Mouse (Mus musculus) gastrocnemius, postnatal 14 days (tissue): Measurements from ENCODE around the gene Tulp3. TPM values are rescaled to one million over a fixed set of nuclear protein-coding genes. Genes with fewer than 3 reads are reported as not detected.

Source experiments
- DNase-seq: peaks from one replicate; pipeline ENCODE4 v3.0.0; 2021; ENCODE audit warnings: mixed read lengths
- intact Hi-C: fragments of 180-260 bp; cut with DNase I; formaldehyde crosslinking; loops from one replicate; pipeline ENCODE4 v1.15.1; 2025; ENCODE audit warnings: low total_unique reads
- total RNA-seq, 2 experiments: library from RNA; stranded (reverse); gene quantifications; 2 replicates each; pipeline ENCODE4 v1.2.3; 2021

Gene Tulp3
- total RNA-seq, 2 experiments from 2014 or later, result 6.6 to 10.2 TPM

GRCm38 (mm10) chr6:128301458-128301857, 54.2 kb downstream of the Tulp3 start:
- intact Hi-C loops, result loop anchor here (5.0 kb wide), 1 partner anchor 69 kb away; no protein-coding TSS in a partner anchor

GRCm38 (mm10) chr6:128300134-128301001, 55.3 kb downstream of the Tulp3 start, which contains the start of gene Tead4:
Tead4 (minus strand) TSS chr6:128300823.
- intact Hi-C loops, result loop anchor here (5.0 kb wide), 1 partner anchor 68 kb away; no protein-coding TSS in a partner anchor
- peak; percentile 75 for DNase-seq

More at GRCm38 (mm10) chr6:128301458-128301857, 54.2 kb downstream of the Tulp3 start:
- no peak for DNase-seq

DNA sequence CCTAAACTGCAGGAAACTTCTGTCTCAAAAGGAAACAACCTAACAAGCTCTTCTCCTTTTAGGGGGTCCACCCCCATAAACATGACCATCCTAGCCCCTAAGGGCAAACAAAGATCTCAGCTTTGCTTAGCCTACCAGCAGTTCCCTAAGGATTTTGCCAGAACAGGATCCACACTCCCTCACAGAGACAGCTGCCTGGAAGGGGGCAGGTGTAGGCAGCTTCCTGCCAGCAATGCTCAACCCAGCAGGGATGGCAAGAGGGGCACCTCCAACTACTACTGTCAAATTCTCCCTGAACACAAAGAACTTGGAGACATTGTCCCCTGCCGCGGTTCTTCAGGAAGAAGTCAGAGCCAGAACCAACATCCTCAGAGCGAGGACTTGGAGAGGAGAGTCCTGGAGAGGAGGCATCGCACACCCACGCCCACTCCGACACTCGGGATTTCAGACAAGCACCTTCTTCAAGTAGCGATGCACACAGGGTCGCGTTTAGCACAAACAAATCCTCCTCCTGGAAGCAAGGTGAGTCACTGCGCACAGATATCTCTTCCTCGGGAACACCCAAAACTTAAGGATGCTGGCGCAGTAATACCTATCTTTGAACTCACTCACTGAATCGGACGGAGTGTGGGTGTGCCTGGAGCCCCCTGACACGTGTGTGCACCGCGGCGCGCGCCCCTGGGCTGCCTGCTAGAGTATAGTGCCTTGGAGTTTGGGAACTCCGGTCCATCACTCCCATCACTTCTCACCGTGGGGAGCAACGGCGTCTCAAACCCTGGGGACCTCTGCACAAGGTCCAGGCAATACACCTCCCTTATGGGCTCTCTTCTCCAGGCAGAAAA, 56.1 kb downstream of the Tulp3 start:
- no peak for DNase-seq
- intact Hi-C loops, result loop anchor here (5.0 kb wide), 1 partner anchor 67 kb away; no protein-coding TSS in a partner anchor

DNA sequence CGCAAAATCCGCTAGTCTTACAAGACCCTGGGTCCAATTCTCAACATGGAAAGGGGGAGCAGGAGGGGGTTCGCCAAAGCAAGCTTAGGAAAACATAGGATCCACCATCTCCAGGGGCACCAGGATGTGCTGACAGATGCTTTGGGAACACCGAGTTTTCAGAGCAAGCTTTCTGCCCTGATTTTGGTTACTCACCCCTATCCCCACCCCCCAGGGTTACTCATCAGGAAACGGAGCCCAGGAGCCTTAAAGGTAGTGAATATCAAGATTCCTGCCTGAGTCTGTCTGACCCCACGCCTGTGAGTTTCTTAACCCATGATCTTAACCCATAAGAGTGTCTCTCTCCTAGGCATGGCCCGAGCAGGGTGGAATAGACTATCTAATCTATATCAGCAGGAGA, 57.4 kb downstream of the Tulp3 start:
- no peak for DNase-seq
- intact Hi-C loops, result no loop called here

DNA sequence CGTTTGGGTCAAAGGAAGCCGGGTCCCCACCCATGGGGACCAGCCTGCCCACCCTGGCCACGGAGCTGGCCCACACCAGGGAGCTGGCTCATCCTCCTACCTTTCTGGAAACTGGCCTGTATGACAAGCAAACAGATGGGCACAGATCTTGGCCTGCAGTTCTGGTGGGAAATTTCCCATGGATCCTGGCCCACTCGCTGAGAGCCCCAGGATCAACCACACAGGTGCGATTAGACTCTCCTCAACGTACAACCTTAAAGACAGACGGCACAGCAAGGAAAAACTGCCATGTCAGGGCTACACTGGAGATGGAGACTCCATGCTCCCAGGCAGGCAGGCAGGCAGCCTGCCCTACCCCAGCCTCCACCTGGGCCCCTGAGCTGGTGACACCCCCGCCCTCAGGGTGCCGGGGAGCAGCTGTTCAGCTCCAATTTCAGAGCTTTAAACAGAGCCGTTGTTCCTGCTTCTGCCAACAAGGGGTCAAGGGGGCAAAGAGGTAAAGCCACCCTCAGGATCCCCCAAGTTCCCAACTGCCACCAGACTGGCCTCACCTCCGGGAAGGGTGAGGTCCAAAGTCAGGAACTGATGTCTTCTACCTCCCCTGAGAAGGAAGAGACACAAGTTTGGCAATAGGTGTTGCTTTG, 58.8 kb downstream of the Tulp3 start:
- DNase-seq, result peak; percentile 42
- intact Hi-C loops, result no loop called here

DNA sequence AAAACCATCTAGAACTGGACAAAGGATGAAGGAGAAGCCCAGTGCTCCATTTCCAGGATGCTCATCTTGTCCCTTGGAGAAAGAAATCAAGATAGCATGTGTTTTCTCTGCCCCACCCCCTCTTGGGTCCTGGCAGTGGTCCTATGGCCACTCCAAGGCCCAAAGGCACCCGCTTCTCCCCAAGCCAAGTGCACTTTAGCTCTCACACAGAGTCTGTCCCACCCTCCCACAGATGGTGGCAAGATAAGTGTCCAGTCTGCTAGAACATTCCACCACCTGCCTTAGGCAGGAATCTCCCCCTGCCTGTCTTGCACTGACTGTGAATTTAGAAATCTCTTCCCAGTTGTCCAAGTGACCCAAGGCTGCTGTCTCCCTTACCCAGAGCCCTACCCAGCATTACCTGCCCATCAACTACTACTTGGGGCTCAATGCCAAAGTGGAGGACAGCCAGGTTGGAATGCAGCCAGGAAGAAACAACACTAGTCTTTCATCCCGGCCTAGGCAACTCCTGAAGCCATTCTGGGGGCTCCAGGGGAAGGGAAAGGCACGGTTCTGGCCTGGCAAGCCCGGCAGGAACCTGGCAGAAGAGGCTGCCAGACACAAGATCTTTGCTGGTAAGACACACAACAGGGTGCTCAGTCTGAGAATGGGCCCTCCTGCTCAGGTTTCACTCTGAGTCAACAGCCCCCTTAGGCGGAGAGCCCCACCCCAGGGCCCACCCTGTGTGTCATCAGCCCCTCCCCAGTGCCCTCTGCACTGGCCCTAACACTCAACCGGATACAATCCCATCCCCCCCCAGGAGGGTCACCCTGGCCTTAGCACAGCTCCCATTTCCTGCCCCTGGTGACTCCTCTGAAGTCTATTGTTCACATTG, 59.5 kb downstream of the Tulp3 start:
- peak; percentile 45 for DNase-seq
- intact Hi-C loops, result no loop called here

- DNase-seq, result no peak
- intact Hi-C loops, result no loop called here
Observed at GRCm38 (mm10) chr6:128291284-128291683, 64.4 kb downstream of the Tulp3 start.

DNA sequence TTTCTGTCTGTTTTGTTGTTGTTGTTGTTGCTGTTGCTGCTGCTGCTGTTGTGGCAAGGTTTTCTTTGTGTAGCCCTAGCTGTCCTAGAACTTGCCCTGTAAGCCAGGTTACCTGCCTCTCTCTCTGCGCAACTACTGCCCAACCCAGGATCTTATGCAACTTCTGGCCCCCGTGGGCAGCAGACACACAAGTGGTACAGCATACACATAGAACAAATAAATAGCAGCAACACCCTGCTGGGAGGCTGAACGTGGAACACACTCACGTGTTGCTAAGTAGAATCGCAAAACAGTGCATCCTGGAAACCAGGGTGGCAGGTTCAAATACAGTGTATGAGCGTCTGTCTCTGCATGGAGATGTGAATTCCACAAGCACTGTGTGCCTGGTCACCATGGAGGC, 67.0 kb downstream of the Tulp3 start:
- DNase-seq, result no peak
- intact Hi-C loops, result no loop called here

GRCm38 (mm10) chr6:128285792-128286430, 69.7 kb downstream of the Tulp3 start:
- intact Hi-C loops, result no loop called here
- peak; percentile 43 for DNase-seq

DNA sequence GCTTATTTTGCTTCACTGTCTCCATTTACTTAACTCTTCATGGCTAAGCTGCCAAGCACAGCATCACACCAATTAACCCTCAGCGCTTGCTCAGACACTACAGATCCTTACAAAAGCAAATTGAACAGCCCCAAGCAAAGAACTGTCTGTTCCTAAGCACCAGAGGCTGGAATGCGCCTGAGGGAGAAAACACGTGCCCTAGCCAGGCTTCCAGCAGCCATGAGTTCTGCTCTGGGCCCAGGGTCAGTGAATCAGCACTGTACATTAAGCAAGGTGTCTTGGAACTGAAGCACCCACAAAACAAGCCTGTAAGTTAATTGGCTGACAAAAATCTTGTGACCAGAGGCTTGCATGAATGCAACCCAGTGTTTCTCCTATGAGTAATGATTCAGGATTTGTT, 73.5 kb downstream of the Tulp3 start:
- intact Hi-C loops, result no loop called here
- no peak for DNase-seq

- DNase-seq, result no peak
- intact Hi-C loops, result no loop called here
Observed at GRCm38 (mm10) chr6:128280472-128281145, 75.0 kb downstream of the Tulp3 start.

DNA sequence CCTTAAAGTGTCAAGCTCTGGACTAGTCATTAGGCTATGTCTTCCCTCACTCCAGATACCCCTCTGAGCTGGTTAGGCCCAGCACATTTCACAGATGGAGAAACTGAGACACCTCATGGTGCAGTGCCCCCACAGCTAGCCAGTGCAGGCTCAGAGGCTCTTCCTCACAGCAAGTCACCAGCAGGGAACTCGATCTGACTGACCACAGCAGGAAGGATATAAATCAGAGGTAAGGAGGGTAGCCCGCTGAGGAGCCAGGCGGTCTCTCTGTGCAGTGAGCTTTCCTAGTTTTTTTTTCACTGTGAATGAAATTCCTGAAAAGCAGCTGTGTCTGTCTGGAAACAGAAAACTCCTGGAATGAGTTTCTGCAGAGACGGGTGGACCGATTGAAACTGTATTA, 76.0 kb downstream of the Tulp3 start:
- DNase-seq, result no peak
- intact Hi-C loops, result no loop called here

DNA sequence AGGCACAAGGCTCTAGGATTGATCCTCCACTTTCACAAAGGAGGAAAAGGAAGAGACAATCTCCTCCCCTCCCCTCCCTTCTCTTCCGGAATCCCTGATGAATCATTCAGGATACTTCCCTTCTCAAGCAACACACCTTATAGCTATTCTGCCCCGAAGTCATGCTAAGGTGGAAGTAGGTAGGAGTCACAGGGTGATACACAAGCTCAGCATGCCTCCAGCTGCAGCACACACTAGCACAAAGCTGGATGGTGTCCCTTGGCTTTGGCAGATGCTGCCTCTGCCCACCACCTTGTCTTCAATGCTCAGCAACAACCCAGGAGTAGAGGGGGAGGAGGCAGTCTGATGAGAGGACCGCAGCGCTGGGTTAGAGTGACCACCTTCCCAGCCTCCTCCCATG, 76.6 kb downstream of the Tulp3 start:
- DNase-seq, result no peak
- intact Hi-C loops, result no loop called here

DNA sequence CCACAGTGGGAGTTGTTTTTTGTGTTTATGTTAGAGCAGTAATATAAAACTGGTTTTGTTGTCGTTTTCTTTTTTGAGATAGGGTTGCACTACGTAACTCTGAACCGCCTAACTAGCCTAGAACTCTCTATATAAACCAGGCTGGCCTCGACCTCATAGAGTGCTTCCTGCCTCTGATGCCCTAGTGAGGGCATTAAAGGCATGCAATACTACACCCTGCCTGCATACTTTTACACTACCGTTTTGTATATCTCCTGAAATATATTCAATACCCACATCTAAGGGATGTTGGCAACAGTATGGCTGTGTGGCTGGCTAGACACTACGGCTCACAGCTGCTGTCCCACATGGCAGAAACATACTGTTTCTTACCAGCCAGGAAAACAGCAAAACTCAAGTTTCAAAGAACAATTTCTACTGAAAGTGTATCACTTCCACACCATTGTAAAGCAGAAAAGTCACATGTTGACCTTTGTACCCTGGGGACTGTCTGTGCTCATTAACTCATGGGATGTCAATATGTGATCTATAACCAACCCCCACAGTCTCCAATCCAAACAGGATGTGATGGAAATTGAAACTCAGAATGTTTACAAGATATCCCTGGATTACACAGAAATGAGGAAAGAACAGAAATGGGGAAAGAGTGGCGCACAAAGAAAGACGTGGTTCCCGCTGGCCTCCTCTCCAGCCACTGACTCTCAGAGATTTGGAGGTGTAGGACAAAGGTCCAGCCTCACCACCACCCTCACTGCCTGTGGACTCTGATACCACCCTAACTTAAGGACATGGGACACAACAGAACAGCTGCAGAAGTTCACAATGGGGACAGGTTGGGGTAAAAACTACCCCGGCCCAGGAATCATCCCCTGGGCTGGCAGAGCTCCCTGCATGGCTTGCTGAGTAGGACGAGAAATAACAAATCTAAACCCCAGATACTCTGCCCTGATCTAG, 78.2 kb downstream of the Tulp3 start:
- DNase-seq, result no peak
- intact Hi-C loops, result no loop called here

DNA sequence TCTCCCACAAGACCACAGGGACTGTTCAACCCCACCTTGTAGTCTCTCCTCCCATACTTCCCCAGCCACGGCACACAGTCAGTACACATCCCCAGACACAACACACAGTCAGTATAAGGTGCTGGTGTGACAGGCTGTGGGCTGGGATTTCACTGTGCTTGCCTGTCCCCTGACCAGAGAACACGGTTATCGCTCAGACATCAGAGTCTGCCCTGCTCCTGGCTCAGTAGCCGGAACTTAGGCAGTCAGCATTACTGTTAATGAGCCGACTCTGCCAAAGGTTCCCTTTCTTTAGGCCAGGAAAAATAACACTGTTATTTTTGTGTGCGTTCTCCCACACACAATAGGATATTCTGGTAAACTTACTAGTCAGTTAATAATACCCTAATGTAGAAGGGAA, 79.3 kb downstream of the Tulp3 start:
- DNase-seq, result no peak
- intact Hi-C loops, result no loop called here

DNA sequence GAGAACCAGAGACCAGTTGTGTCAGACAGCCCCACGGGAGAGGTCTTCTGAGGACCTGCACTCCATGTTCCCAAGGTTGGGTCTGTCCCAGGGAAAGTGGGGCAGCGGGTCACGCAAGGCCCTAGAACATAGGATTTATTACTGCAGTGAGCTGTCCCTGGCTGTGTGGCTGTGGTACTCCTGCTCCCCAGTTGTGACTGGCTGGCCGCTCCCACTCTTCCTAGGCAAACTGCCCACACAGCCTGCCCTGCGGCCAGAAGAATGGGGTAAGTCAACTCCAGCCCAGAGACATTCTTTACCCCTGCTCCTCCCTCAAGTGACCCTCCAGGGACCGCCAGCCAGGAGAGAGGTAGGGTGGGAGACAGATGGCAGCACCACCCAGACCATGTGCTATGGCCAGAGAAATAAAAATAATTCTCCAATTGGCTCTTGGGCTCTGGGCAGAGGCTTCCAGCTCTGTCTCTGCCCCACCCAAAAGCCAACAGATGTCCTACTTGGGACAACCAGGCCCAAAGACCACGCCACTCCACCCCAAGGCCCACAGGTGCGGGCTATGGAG, 80.1 kb downstream of the Tulp3 start:
- intact Hi-C loops, result no loop called here
- DNase-seq, result peak; percentile 81

DNA sequence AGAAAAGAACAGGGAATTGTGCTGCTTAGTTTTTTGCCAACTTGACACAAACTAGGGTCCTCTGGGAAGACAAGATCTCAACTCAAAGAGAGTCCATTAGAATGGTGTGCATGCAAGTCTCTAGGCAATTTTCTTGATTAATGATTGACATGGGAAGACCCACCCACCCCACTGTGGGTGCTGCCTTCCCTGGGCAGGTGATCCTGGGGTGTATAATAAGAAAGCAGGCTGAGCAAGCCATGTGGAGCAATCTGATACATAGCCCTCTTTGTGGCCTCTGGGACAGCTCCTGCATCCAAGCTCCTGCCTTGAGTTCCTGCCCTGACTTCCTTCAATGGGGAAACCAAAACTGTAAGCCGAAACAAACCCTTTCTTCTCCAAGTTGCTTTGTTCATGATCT, 82.1 kb downstream of the Tulp3 start:
- intact Hi-C loops, result no loop called here
- no peak for DNase-seq
